Comparison of ENCODE assay signal across 20 mouse cellular contexts in genomic region chr12:87219362-87219761, GRCm38 (mm10). TPM values are rescaled to one million over a fixed set of nuclear protein-coding genes. Genes with fewer than 3 reads are reported as not detected.
A peak's percentile ranks its signal among the peaks of the same experiment; 100 is the strongest.
DNase-seq lines count a peak whose midpoint lies in the region; ATAC-seq and TF ChIP-seq lines count a peak whose summit lies in the region.
"Had no signal": no experiment of that assay in that cellular context is flagged by ENCODE, and none has a peak within 500 bp of the region (broad histone marks: within the 10 kb centered on the region; RNA-seq: fewer than 3 reads in every experiment).

No protein-coding gene starts in this region.

- DNase-seq in forebrain, embryonic 14.5 days (ENCODE audit: low spot score): peak; percentile 67
- peak; percentile 13 for DNase-seq in kidney, postnatal 0 days (ENCODE audit: low spot score)
- DNase-seq in kidney, adult 11 months: no peak
- DNase-seq in right cerebral cortex, postnatal 4 days: peak; percentile 24
- no peak for DNase-seq in right cerebral cortex, postnatal 14 days
- DNase-seq: liver, embryonic 13.5 days; lung, postnatal 14 days; retina, postnatal 1 day; spleen, adult 18-20 months; thymus, postnatal 4 days had no signal

- no peaks in the 10 kb centered on the region for H3K4me1 ChIP-seq in forebrain, embryonic 14.5 days (ENCODE audit: control insufficient read depth, insufficient read depth, low read length)
- H3K4me1 ChIP-seq in forebrain, embryonic 12.5 days: peaks cover 8% of the 10 kb centered on the region
- no peaks in the 10 kb centered on the region for H3K4me1 ChIP-seq in kidney, postnatal 0 days (replicated peaks; ENCODE audit: insufficient read depth, low read length)
- H3K4me1 ChIP-seq: embryonic facial prominence, embryonic 15.5 days; hindbrain, embryonic 15.5 days; kidney, embryonic 15.5 days; liver, embryonic 13.5 days; neural tube, embryonic 13.5 days had no signal

- 68% methylated on average over 7 of the region's 7 CpGs for WGBS in forebrain, embryonic 14.5 days
- WGBS in forebrain, embryonic 12.5 days: 83% methylated on average over 7 of the region's 7 CpGs
- 44% methylated on average over 7 of the region's 7 CpGs for WGBS in kidney, postnatal 0 days

- TF ChIP-seq CTCF in kidney, postnatal 0 days (IDR thresholded peaks at IDR 0.05; ENCODE audit: low read depth): no peak

- H3K4me3 ChIP-seq in forebrain, embryonic 14.5 days (ENCODE audit: low read depth, low read length): no peak overlapping the region
- no peak overlapping the region for H3K4me3 ChIP-seq in forebrain, embryonic 12.5 days (replicated peaks)
- H3K4me3 ChIP-seq in kidney, postnatal 0 days (replicated peaks; ENCODE audit: low read depth, low read length): no peak overlapping the region
- H3K4me3 ChIP-seq: embryonic facial prominence, embryonic 15.5 days; forebrain, embryonic 13.5 days; heart, embryonic 13.5 days; hindbrain, embryonic 15.5 days; kidney, embryonic 15.5 days; liver, embryonic 13.5 days; midbrain, embryonic 13.5 days; neural tube, embryonic 13.5 days had no signal

- no peaks in the 10 kb centered on the region for H3K9me3 ChIP-seq in forebrain, embryonic 14.5 days (replicated peaks; ENCODE audit: control insufficient read depth, low read length)
- H3K9me3 ChIP-seq in forebrain, embryonic 12.5 days: no peaks in the 10 kb centered on the region
- no peaks in the 10 kb centered on the region for H3K9me3 ChIP-seq in kidney, postnatal 0 days (replicated peaks; ENCODE audit: low read length)
- H3K9me3 ChIP-seq: embryonic facial prominence, embryonic 15.5 days; forebrain, embryonic 13.5 days; heart, embryonic 13.5 days; hindbrain, embryonic 15.5 days; kidney, embryonic 15.5 days; liver, embryonic 13.5 days; midbrain, embryonic 13.5 days; neural tube, embryonic 13.5 days had no signal

- ATAC-seq in forebrain, embryonic 14.5 days: no peak
- ATAC-seq in forebrain, embryonic 12.5 days (ENCODE audit: low FRiP score): no peak
- no peak for ATAC-seq in kidney, postnatal 0 days (replicated peaks; ENCODE audit: low FRiP score, low read depth)
- ATAC-seq in activated CD4-positive, CD25-positive, alpha-beta regulatory T cell, adult 4 months: no peak
- ATAC-seq: CD4-positive, CD25-positive, alpha-beta regulatory T cell, adult 4 months; forebrain, embryonic 13.5 days; midbrain, embryonic 13.5 days had no signal

- no peak overlapping the region for H3K4me2 ChIP-seq in forebrain, embryonic 14.5 days (ENCODE audit: low read length)
- H3K4me2 ChIP-seq in forebrain, embryonic 12.5 days: no peak overlapping the region
- H3K4me2 ChIP-seq in kidney, postnatal 0 days (ENCODE audit: low read length): no peak overlapping the region
- H3K4me2 ChIP-seq: embryonic facial prominence, embryonic 15.5 days; forebrain, embryonic 13.5 days; heart, embryonic 13.5 days; hindbrain, embryonic 15.5 days; kidney, embryonic 15.5 days; liver, embryonic 13.5 days; midbrain, embryonic 13.5 days; neural tube, embryonic 13.5 days had no signal

- no peaks in the 10 kb centered on the region for H3K36me3 ChIP-seq in forebrain, embryonic 14.5 days (ENCODE audit: control insufficient read depth, insufficient read depth, low read length)
- H3K36me3 ChIP-seq in forebrain, embryonic 12.5 days (replicated peaks): no peaks in the 10 kb centered on the region
- H3K36me3 ChIP-seq in kidney, postnatal 0 days (ENCODE audit: insufficient read depth, low read length): no peaks in the 10 kb centered on the region
- H3K36me3 ChIP-seq: embryonic facial prominence, embryonic 15.5 days; heart, embryonic 13.5 days; hindbrain, embryonic 15.5 days; kidney, embryonic 15.5 days; liver, embryonic 13.5 days; neural tube, embryonic 13.5 days had no signal

- no peaks in the 10 kb centered on the region for H3K27me3 ChIP-seq in forebrain, embryonic 14.5 days (replicated peaks; ENCODE audit: control insufficient read depth, insufficient read depth, low read length)
- no peaks in the 10 kb centered on the region for H3K27me3 ChIP-seq in forebrain, embryonic 12.5 days
- H3K27me3 ChIP-seq in kidney, postnatal 0 days (ENCODE audit: insufficient read depth, low read length): no peaks in the 10 kb centered on the region
- H3K27me3 ChIP-seq: embryonic facial prominence, embryonic 15.5 days; forebrain, embryonic 13.5 days; heart, embryonic 13.5 days; hindbrain, embryonic 15.5 days; kidney, embryonic 15.5 days; liver, embryonic 13.5 days; midbrain, embryonic 13.5 days; neural tube, embryonic 13.5 days had no signal

- H3K9ac ChIP-seq in forebrain, embryonic 14.5 days (ENCODE audit: low read length): no peak overlapping the region
- H3K9ac ChIP-seq in forebrain, embryonic 12.5 days: no peak overlapping the region
- H3K9ac ChIP-seq in kidney, postnatal 0 days (ENCODE audit: low read depth, low read length): no peak overlapping the region
- H3K9ac ChIP-seq: embryonic facial prominence, embryonic 15.5 days; forebrain, embryonic 13.5 days; heart, embryonic 13.5 days; hindbrain, embryonic 15.5 days; kidney, embryonic 15.5 days; liver, embryonic 13.5 days; midbrain, embryonic 13.5 days; neural tube, embryonic 13.5 days had no signal

- no peak overlapping the region for H3K27ac ChIP-seq in forebrain, embryonic 14.5 days (ENCODE audit: low read depth, low read length)
- no peak overlapping the region for H3K27ac ChIP-seq in forebrain, embryonic 12.5 days
- no peak overlapping the region for H3K27ac ChIP-seq in kidney, postnatal 0 days
- H3K27ac ChIP-seq: embryonic facial prominence, embryonic 15.5 days; forebrain, embryonic 13.5 days; heart, embryonic 13.5 days; hindbrain, embryonic 15.5 days; kidney, embryonic 15.5 days; liver, embryonic 13.5 days; midbrain, embryonic 13.5 days; neural tube, embryonic 13.5 days had no signal

RNA-seq across cellular contexts. Expression of gene Tmed8, which starts 19.1 kb away (rescaled TPM):
- 3.8 and 4.9 TPM in 2 replicates for polyA plus RNA-seq in forebrain, embryonic 14.5 days (2014; fragmentation: Nextera tagmentation; extraction: Ambion mirVana)
- polyA plus RNA-seq in forebrain, embryonic 12.5 days (2016; fragmentation: Nextera tagmentation; extraction: Ambion mirVana): 6.0 and 6.4 TPM in 2 replicates
- 1.7 and 1.8 TPM in 2 replicates for polyA plus RNA-seq in kidney, postnatal 0 days (2015; fragmentation: Nextera tagmentation; extraction: Ambion mirVana)
- 1 to 10 TPM; 3.3 to 3.9 TPM for polyA plus RNA-seq in activated CD4-positive, CD25-positive, alpha-beta regulatory T cell, adult 4 months (2017; shearing (Covaris generic))

RNA-seq across cellular contexts. Expression of gene Noxred1, which starts 19.2 kb away (rescaled TPM):
- 0.72 and 1.2 TPM in 2 replicates for polyA plus RNA-seq in forebrain, embryonic 14.5 days (2014; fragmentation: Nextera tagmentation; extraction: Ambion mirVana)
- 0.73 and 1.1 TPM in 2 replicates for polyA plus RNA-seq in forebrain, embryonic 12.5 days (2016; fragmentation: Nextera tagmentation; extraction: Ambion mirVana)
- 0.17 TPM in 1 of 2 replicates, not detected in the other for polyA plus RNA-seq in kidney, postnatal 0 days (2015; fragmentation: Nextera tagmentation; extraction: Ambion mirVana)
- polyA plus RNA-seq in activated CD4-positive, CD25-positive, alpha-beta regulatory T cell, adult 4 months (2017; shearing (Covaris generic)): 1 to 10 TPM in 1 of 2 experiments, under 1 TPM in 1; 0.64 to 1.2 TPM

RNA-seq across cellular contexts. Expression of gene Samd15, which starts 19.8 kb away (rescaled TPM):
- polyA plus RNA-seq in forebrain, embryonic 14.5 days (2014; fragmentation: Nextera tagmentation; extraction: Ambion mirVana): 1.3 and 1.6 TPM in 2 replicates
- 1.4 and 1.7 TPM in 2 replicates for polyA plus RNA-seq in forebrain, embryonic 12.5 days (2016; fragmentation: Nextera tagmentation; extraction: Ambion mirVana)
- 1.3 and 1.4 TPM in 2 replicates for polyA plus RNA-seq in kidney, postnatal 0 days (2015; fragmentation: Nextera tagmentation; extraction: Ambion mirVana)
- 1 to 10 TPM in 1 of 2 experiments, not detected in 1; 5.0 TPM for polyA plus RNA-seq in activated CD4-positive, CD25-positive, alpha-beta regulatory T cell, adult 4 months (2017; shearing (Covaris generic))

RNA-seq across cellular contexts. Expression of gene Vipas39, which starts 46.7 kb away (rescaled TPM):
- polyA plus RNA-seq in forebrain, embryonic 14.5 days (2014; fragmentation: Nextera tagmentation; extraction: Ambion mirVana): 78.2 and 87.1 TPM in 2 replicates
- polyA plus RNA-seq in forebrain, embryonic 12.5 days (2016; fragmentation: Nextera tagmentation; extraction: Ambion mirVana): 59.7 and 62.0 TPM in 2 replicates
- 38.1 and 44.1 TPM in 2 replicates for polyA plus RNA-seq in kidney, postnatal 0 days (2015; fragmentation: Nextera tagmentation; extraction: Ambion mirVana)
- 10 to 100 TPM; 33.6 to 34.7 TPM for polyA plus RNA-seq in activated CD4-positive, CD25-positive, alpha-beta regulatory T cell, adult 4 months (2017; shearing (Covaris generic))

RNA-seq across cellular contexts. Expression of gene Ahsa1, which starts 46.9 kb away (rescaled TPM):
- 179 and 202 TPM in 2 replicates for polyA plus RNA-seq in forebrain, embryonic 14.5 days (2014; fragmentation: Nextera tagmentation; extraction: Ambion mirVana)
- polyA plus RNA-seq in forebrain, embryonic 12.5 days (2016; fragmentation: Nextera tagmentation; extraction: Ambion mirVana): 204 and 205 TPM in 2 replicates
- polyA plus RNA-seq in kidney, postnatal 0 days (2015; fragmentation: Nextera tagmentation; extraction: Ambion mirVana): 149 and 157 TPM in 2 replicates
- 100 to 1,000 TPM; 116 to 151 TPM for polyA plus RNA-seq in activated CD4-positive, CD25-positive, alpha-beta regulatory T cell, adult 4 months (2017; shearing (Covaris generic))

Comparison
In these comparisons a context has a peak if more than half of its experiments do, and no peak if none do; other contexts are left out.
1. DNase-seq: peak in forebrain, embryonic 14.5 days (single experiment), kidney, postnatal 0 days (single experiment) and right cerebral cortex, postnatal 4 days (single experiment); none in kidney, adult 11 months (single experiment) and right cerebral cortex, postnatal 14 days (single experiment).